Mouse (Mus musculus): ENCODE results near the gene Gramd1b.

Gene Gramd1b

DNA sequence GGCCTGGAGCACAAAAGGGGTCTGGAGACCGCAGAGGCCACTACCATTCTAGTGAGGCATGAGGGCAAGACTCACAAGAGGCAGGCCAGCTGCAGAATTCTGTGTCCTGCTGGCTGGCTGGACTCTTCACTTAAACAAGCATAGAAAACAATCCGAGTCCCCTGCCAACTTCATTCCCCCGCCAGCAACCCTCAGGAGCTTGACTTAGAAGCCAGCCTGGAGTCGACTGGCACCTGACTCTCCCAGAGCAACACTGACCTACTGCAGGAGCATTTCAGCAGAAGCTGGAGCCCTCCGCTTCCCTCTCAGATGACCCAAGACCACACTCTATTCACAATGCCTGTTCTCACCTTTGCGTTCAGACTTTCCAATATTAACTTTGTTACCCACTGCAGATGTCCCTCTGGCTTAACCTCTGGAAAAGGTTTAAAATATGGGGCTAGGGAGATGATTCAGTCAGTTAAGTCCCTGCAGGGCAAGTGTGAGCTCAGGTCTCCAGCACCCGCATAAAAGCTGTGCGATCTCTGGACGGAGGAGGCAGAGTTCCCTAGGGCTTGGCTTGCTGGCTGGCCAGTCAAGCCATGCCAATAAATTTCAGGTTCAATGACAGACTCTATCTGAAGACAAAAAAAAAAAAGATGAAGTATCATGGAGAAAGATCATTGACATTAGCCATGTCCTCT, 104.8 kb downstream of the Gramd1b start:
- DNase-seq (ENCODE audit: low spot score in 2 of 2), result no peak

DNA sequence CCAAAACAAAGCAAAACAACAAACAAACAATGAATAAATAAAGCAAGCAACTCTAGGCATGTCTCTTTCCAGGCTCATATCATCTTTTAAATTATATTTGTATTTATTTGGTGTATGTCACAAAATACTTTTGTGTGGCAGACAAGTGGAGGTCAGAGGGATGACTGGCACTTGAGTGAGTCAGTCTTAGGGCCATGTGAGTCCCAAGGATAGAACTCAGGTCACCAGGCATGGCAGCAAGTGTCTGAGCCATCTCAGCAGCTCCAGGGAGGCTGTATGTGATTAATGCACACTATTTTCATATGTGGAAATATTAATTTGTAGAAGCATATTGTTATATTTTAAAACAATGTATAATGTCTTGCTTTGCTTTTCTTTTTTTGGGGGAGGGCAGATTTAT, 106.3 kb downstream of the Gramd1b start:
- DNase-seq (ENCODE audit: low spot score in 2 of 2), result no peak

DNA sequence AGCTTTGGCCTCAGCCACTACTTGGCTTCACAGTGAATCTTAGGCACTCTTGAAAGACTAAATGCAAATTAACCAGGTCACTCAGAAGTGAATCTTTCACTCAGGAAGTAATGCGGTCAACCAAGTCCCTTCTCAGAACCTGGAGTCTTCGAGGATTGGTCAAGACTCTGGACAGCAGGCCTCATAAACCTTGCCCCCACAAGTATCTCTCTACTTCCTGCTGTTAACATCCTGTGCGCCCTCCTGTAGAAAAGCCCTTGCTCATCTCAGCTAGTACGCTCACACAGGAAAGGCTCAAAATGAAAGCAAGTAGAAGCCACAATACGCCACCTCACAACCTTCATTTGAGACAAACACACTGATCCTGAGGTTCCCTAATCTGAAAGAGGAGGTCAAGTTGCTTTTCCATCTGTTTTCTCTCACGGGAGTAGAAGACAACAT, 107.7 kb downstream of the Gramd1b start:
- peak in 1 of 2 experiments; percentile 34 for DNase-seq (ENCODE audit: low spot score in 2 of 2)

DNA sequence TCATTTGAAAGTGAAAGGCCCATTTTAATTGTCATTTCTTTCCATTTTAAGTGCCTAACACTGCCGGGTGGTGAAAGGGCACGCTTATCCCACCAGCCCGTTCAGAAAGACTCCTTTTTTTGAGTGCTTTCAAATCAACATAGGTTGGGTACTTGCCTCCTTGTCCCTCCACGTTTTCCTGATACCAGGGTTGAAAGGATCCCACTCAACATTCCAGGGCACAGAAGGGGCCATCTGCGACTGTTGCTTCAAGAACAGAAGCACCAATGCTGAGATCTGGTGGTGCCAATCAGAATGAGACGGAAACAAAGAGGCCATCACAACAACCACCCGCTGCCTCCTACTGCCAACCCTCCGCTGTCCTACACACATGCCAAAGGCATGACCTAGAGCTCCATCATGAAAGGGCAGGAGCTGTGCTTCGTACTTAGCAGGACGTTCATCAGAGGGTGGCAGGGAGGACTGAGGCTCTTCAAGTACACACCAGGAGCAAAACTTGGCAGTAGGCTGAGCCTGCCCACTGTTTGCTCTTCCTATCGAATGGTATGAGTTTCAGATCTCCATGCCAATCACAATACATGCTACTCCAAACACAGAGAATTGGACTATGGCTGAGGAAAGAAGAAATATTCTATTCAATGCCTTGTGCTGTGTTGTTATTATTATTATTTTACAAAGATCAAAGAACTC, 108.7 kb downstream of the Gramd1b start:
- no peak for DNase-seq (ENCODE audit: low spot score in 2 of 2)

DNA sequence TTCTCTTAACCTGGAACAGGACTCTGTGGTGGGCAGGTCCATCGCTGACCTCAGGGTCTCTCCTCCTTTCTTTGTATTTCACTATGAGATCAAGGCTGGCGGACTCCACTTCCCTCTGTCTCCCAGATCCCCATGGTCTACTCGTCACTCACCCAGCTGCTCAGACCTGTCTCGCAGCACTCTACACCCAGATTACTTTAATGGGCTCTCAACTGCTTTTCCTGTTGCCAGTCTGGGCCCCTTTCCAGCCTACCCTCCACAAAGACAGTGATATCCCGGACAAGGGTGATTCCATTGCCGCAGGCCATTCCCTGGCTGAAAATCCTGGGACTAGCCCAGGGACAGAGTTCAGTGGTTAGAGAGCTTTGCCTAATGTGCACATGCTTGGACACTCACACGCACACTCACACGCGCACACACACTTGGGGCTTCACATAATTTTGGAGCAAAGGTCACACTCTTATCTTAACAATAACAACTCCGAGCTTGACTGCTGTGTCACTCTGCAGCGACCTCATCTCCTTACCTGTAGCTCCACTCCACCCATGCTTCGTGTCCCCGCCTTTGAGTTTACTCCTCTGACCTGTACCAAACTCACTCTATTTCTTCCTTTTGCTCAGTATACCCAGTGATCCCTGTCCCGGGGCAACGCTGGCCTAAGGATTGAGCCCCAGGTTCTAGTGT, 110.4 kb downstream of the Gramd1b start:
- no peak for DNase-seq (ENCODE audit: low spot score in 2 of 2)

DNA sequence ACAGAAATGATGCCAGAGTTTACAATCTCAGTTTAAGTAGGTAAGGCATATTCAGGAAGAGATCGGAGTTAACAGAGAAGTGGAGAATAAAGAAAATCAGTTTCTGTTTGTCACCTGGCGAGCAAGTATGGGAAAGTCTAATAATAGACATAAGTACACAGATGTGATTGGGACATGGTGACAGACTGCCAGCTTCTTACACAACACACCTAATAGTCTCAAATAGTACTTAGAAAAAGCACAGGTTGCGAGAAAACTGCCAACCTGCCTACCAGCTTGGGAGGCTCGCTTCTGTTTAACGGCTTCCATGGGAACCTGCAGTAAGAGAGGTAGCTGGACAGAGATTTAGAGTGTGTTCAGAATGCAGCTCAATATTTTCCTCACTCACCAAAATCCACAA, 112.4 kb downstream of the Gramd1b start:
- no peak for DNase-seq (ENCODE audit: low spot score in 2 of 2)

DNA sequence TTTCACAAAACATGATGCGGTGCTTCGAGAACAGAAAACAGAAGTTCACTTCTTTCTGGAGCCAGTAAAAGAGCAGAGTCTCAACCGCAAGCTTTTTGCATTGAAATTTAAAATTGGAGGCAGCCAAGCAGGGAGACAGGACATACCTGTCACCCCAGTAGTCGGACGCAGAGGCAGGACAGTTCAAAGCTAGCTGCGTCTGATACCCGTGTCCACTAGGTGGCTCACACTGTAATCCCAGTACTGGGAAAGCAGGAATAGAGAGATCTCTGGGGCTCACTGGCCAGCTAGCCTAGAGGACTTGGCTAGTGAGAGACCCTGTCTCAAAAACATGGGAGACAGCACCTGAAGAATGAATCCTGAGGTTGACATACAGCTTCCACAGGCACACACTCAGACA, 115.0 kb downstream of the Gramd1b start:
- DNase-seq (ENCODE audit: low spot score in 2 of 2), result no peak

DNA sequence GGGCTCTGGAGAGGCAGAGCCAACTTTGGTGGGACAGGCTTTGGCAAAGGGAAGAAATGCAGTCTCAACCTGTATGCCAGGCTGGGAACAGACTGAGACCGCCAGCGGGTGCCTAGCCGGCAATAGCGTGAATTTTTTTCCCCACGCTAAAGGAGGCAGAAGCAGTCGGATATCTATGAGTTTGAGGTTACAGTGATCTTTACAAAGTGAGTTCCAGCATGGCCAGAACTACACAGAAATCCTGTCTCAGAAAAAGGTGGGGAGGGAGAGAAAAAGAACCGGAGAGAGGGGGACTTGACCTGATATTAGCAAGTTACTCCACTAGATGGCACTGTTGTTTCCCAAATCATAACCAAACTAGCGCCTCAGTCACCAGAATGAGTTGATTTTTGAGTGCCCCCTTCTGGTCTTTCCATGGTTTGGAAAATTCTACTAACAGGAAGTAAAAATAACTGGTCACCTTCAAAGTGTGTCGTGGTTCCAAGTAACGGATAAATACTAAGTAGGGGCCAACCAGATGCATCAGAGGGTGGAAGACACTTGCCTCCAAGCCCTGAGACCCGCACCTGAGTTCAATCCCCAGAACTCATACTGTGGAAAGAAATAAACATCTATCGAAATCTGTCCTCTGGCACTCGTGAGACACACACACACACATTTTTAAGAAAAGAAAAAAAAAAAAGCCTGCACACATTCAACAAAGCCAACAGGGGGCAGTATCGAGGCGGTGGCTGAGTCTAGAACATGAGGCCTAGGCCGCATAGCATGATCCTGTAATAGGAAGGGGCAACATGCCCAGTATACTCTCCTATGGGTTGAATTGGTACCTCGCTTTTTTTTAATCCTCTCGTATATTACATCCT, 116.0 kb downstream of the Gramd1b start:
- peak; percentile 13 to 28 for DNase-seq (ENCODE audit: low spot score in 2 of 2)

DNA sequence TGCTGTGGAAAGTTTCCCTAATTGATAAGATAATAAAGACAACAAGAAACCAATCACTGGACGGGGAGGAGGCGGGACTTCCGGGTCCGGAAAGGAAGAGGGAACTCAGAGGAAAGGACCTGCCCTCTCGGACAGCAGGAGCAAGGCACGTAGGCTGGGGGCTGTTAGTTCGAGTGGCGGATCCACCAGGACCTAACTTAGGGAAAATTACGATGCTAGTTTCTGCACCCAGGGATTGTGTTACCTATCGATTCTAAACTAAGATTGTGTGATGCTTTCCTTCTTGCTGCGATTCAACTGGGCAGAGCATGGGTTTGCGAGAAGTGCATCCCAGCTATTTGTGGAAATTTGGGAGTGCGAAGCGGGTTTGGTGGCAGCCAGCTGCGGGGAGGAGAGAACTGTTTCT, 116.7 kb downstream of the Gramd1b start:
- peak; percentile 33 to 75 for DNase-seq (ENCODE audit: low spot score in 2 of 2)

DNA sequence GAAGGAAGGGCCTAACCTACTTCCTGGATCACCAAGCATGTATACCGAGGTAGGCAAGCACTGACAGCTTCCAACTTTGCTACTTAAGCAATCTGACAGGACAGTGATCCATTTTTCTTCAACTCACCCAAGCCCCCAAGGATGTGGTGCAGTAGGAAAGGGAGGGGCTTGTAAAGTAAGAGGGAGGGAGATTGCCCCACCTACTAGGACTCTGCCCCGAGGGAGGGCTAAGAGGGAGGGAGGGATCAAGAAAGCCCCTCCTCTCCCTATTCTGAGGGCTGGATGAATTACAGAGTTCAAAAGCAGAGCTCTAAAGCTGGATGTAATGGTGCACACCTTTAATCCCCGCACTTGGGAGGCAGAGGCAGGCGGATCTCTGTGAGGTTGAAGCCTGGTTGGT, 117.6 kb downstream of the Gramd1b start:
- DNase-seq (ENCODE audit: low spot score in 2 of 2), result no peak

DNA sequence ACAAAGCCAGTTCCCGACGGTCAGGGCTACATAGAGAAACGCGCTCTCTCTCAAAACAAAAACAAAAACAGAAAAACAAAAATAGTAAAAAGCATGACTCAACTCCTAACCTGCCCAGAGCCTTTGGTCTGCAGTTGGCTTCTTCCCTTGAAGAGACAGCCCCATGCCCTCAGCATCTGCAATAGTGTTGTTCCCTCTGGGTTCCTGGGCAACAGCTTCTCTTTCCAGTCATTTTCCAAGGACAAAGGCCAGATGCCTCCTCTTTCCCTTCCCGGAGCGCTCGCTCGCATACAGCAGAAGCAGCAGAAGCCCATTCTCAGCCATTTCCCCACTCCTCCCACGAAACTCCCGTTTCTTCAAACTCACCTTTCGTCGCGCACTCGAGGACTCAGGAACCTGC, 118.3 kb downstream of the Gramd1b start:
- DNase-seq (ENCODE audit: low spot score in 2 of 2), result no peak

DNA sequence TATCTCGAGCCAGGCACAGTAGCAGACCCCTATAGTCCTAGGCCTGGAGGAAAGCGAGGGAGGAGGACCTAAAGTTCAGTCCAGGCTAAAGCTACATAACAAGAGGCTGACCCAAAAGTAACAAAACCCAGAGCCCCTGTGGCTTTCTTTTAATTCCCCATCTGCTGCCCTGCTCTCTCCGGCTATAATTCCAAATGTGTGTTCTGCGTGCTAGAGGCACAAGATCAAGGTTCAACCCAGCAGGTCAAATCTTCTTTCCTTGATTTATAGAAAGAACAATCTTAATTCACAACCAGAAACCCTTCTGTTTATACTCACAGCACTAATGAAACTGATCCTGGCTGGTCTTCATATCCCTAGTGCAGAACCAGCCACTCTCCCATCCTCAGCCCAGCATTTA, 118.9 kb downstream of the Gramd1b start:
- DNase-seq (ENCODE audit: low spot score in 2 of 2), result no peak

DNA sequence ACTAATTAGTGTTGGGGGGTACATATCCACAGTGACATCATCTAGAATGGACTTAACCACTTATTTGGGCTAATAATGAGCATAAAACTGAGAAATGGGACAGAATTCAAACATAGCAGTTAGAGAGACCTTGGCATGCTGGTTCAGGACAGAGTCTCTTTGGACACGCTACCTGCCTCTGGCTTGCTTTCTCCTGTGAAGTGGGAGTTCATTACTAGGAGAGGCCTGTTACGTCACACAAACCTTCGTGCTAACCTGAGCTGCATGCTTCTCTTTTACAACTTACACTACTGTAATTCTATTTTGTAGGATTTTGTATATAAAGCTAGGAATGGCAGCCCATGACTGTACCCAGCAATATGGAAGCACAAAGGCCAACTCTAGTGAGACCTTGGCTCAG, 120.3 kb downstream of the Gramd1b start:
- no peak for DNase-seq (ENCODE audit: low spot score in 2 of 2)

DNA sequence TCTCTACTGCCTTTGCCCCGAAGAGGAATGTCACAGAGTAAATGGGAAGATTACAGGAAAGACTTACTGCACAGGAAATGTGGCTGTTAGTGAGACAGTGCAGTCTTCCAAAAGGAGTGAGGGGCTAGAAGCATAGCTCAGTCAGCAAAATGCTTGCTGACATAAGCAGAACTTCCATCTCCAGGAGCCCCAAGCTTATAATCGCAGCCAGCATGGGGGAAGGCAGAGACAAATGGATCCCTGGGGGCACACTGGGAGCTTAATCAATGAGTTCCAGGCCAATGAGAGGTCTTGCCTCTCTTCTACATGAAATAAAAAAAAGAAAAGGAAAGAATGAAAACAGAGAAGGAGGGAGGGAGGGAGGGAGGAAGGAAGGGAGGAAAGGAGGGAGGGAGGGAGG, 122.1 kb downstream of the Gramd1b start:
- no peak for DNase-seq (ENCODE audit: low spot score in 2 of 2)

DNA sequence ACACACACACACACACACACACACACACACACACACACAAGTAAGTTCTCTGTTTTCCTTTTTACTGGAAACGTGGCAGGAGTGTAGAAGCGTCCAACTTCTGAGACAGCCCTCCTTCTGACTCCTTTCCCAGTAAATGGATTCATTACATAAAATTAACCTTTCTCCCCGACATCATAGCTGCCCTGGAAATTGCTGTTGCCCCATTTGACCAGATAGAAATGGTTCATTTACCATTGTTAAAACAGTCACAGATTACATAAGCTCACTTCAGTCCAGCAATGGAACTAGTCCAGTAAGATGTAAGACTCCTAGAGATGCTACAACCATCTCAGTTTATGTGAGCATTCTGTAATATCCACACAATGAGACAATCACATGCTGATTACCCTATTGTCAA, 122.8 kb downstream of the Gramd1b start:
- no peak for DNase-seq (ENCODE audit: low spot score in 2 of 2)

DNA sequence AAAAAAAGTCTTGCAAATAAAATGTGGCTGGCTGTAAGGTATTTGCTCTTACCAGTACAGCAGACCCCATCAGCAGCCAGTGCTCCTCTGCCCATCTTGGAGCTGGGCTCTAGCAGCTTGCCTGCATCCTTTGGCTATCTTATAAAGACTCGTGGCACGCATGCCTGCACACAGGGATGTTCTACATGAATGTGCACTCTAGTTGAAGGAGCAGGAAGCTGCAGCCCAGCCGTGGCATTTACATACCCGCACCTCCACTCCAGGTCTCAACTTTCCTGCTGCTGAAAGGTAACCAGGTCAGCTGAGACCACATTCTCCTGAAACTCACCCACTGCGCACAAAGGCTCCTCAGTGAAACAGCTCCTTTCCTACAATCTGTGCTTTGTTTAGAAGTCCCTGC, 123.3 kb downstream of the Gramd1b start:
- DNase-seq (ENCODE audit: low spot score in 2 of 2), result no peak

DNA sequence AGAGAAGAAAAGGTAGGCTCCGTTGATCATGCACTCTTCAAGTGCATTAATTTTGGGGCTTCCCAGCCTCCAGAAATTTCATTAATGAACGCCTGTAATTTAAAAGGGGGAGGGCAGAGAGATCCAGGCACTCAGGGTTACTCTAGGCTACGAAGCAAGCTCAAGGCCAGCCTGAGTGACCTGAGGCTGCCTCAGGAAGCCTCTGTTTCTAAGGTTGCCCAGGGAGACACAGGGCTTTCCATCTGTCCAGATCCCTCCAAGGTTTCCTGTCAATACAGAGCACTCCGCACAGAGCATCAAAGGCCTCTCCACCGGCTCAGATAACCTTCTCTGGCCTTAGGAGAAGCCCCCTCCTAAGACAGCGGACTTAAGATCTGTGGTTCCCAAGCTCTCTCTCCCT, 125.4 kb downstream of the Gramd1b start:
- DNase-seq (ENCODE audit: low spot score in 2 of 2), result no peak

DNA sequence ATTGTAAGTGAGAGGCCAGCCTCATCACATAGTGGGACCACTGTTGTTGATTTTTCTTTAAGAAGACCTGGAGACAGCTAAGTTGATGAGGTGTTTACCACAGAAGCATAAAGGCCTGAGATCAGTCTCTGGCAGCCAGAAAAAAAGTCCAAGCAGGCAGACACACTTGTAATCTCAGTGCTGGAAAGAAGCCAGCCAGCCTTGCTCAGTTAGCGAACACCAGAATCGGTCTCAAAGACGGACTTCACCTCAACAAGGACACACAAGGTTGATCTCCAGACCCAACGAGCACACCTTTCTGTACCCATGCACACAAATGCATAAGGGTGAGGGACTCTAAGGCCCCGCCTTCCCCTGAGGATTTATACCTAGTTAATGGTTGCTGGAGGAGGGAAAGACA, 125.9 kb downstream of the Gramd1b start:
- no peak for DNase-seq (ENCODE audit: low spot score in 2 of 2)

DNA sequence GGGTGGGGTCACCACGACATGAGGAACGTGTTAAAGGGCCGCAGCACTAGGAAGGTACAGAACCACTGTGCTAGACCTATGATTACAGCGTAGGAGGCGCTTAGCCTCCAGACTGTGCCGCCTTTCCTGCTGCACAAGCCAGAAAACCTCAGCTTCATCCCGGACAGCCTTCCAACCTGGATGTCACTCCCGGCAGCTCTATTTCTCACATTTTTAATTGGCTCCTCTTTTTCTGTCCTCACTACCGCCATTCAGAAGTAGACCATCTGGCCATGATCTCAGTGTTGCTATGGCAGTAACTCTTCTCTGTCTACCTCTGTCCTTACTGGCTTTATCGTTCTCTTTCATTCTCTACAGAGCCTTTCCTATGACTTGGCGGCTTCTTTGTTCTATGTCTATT, 126.5 kb downstream of the Gramd1b start:
- no peak for DNase-seq (ENCODE audit: low spot score in 2 of 2)

DNA sequence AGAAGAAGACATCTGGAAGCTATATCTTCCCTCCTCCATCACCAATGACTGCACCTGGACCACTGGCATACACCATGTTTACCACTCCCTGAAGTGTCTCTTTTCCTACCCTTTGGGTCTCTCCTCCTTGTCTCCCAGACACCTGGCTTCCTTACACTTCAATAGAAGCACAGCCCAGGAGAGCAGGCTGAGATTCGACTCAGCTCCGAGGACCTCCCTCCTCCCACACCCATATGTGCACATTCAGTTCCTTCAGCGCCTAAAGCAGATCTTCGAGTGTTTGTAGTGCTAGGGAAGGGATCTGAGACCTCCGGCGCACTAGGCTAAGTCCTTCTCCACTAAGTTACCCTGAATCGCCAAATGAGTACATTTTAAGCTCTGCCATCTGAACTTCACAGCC, 127.4 kb downstream of the Gramd1b start:
- DNase-seq (ENCODE audit: low spot score in 2 of 2), result no peak

DNA sequence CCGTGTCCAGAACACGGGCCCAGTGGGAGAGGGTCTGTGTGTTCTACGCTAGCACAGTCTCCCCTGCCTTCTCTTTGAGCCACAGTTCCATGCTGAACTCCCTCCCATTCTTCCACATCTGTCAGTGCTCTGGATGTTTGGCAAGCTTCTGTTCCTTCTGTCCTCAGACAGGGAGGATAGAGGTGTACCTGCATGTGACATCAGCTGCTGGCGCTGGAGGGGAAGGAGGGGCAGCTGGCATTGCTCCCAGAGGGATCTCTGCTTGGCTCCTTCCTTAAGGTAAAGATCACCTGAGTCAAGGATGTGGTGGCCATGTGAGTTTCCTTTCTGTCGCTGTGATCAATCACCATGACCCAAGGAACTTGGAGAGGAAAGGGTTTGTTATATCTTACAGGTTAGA, 129.4 kb downstream of the Gramd1b start:
- DNase-seq (ENCODE audit: low spot score in 2 of 2), result no peak

DNA sequence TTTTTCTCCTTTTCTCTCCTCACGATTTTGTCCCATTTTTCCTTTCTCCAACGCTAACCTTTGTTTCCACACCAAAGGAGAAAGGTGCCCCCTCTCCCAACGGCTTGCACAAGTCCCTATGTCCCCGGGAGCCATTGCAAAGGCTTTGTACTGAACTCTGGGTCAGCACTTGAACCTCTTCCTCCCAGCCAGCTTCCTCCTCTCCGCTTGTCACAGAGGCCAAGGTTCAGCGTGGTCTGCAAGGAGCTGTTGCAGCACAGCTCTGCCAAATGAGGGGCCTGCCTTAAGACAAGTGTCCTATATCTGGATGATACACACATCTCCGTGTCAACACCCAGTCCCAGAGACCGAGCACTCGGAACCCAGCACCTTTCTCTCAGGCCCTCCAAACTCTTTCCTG, 130.3 kb downstream of the Gramd1b start:
- no peak for DNase-seq (ENCODE audit: low spot score in 2 of 2)

Measured in spleen, postnatal 10 days (tissue).